14 mouse cellular contexts compared by ENCODE assay signal in the genomic region with DNA sequence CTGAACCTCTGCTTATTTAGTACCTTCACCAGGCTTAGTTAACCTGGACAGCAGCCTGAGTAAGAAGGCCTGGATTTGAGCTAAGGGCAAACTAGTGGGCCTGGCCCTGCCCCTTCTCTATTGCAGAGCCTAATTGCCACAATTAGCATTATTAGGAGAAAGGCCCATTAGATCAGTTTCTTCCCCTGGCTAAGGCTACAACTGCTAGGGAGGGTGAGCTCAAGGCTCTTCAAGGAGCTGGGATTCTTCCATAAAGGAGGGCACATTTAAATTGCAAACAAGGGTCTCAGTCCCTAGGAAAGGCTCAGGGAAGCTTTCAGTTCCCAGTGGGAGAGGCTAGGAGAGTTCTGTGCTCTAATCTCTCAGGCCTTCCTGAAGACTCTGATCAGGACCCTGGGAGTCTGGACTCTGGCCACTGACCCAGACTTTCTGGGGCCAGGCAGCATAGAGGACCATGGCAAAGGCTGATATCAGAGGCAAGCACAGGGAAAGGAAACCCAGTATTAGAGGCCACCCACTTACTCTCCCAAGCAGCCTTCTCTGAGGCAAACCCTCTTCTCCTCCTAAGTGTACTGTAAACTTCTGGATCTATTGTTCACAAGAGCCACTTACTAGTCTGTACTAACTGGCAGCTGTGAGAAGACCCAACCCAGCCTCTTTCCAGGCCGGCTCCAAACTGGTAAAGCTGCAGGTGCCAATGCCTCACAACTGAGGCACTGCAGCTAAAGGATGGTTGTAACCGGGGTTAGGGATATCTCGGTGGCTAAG.
DNase-seq lines count a peak whose midpoint lies in the region; ATAC-seq and TF ChIP-seq lines count a peak whose summit lies in the region.
"Had no signal": no experiment of that assay in that cellular context is flagged by ENCODE, and none has a peak within 500 bp of the region (broad histone marks: within the 10 kb centered on the region; RNA-seq: fewer than 3 reads in every experiment).

No protein-coding gene starts in this region.

- ATAC-seq in heart, embryonic 11.5 days (replicated peaks; ENCODE audit: insufficient number of reproducible peaks, low FRiP score, low TSS enrichment): no peak
- no peak for ATAC-seq in liver, embryonic 11.5 days (replicated peaks; ENCODE audit: low FRiP score)
- no peak for ATAC-seq in liver, embryonic 16.5 days (ENCODE audit: low read depth)

- H3K4me1 ChIP-seq in heart, embryonic 11.5 days (ENCODE audit: control insufficient read depth, insufficient read depth, low read length): peaks cover 71% of the 10 kb centered on the region
- H3K4me1 ChIP-seq in liver, embryonic 11.5 days (replicated peaks; ENCODE audit: control insufficient read depth, insufficient read depth, low read length): peaks cover 69% of the 10 kb centered on the region
- H3K4me1 ChIP-seq in liver, embryonic 16.5 days (ENCODE audit: control insufficient read depth, low read depth, low read length): peaks cover 36% of the 10 kb centered on the region

- intact Hi-C loops in heart, postnatal 14 days (cut with DNase I): no loop called here

- H3K9ac ChIP-seq in heart, embryonic 11.5 days (ENCODE audit: low read depth, low read length): no peak overlapping the region
- H3K9ac ChIP-seq in liver, embryonic 11.5 days (ENCODE audit: low read depth, low read length): 0 out of 2 replicates have a peak overlapping the region, but pooled peaks have one; percentile 23
- no peak overlapping the region for H3K9ac ChIP-seq in liver, embryonic 16.5 days (ENCODE audit: low read depth, low read length)
- H3K9ac ChIP-seq: embryonic facial prominence, embryonic 12.5 days; hindbrain, embryonic 12.5 days had no signal

- no peak overlapping the region for H3K4me3 ChIP-seq in heart, embryonic 11.5 days (ENCODE audit: low read depth, low read length)
- no peak overlapping the region for H3K4me3 ChIP-seq in liver, embryonic 11.5 days (ENCODE audit: low read depth, low read length)
- no peak overlapping the region for H3K4me3 ChIP-seq in liver, embryonic 16.5 days (ENCODE audit: low read depth, low read length)
- H3K4me3 ChIP-seq: embryonic facial prominence, embryonic 12.5 days; hindbrain, embryonic 12.5 days had no signal

- H3K9me3 ChIP-seq in heart, embryonic 11.5 days (replicated peaks; ENCODE audit: control insufficient read depth, low read length): no peaks in the 10 kb centered on the region
- no peaks in the 10 kb centered on the region for H3K9me3 ChIP-seq in liver, embryonic 11.5 days (ENCODE audit: control insufficient read depth, low read length)
- no peaks in the 10 kb centered on the region for H3K9me3 ChIP-seq in liver, embryonic 16.5 days (replicated peaks; ENCODE audit: control insufficient read depth, low read length)
- H3K9me3 ChIP-seq: embryonic facial prominence, embryonic 12.5 days; hindbrain, embryonic 12.5 days had no signal

- H3K27me3 ChIP-seq in heart, embryonic 11.5 days (ENCODE audit: control insufficient read depth, insufficient read depth, low read length): no peaks in the 10 kb centered on the region
- H3K27me3 ChIP-seq in liver, embryonic 11.5 days (replicated peaks; ENCODE audit: control insufficient read depth, insufficient read depth, low read length): no peaks in the 10 kb centered on the region
- H3K27me3 ChIP-seq in liver, embryonic 16.5 days (ENCODE audit: control insufficient read depth, insufficient read depth, low read depth, low read length): no peaks in the 10 kb centered on the region
- H3K27me3 ChIP-seq: embryonic facial prominence, embryonic 12.5 days; hindbrain, embryonic 12.5 days had no signal

- 40% methylated on average over 3 of the region's 3 CpGs for WGBS in heart, embryonic 11.5 days (ENCODE audit: insufficient replicate concordance)
- 70% methylated on average over 3 of the region's 3 CpGs for WGBS in liver, embryonic 11.5 days
- 54% methylated on average over 3 of the region's 3 CpGs for WGBS in liver, embryonic 16.5 days (ENCODE audit: insufficient replicate concordance)

- TF ChIP-seq CTCF in brain, embryonic 14.5 days (IDR thresholded peaks at IDR 0.05; ENCODE audit: borderline replicate concordance, extremely low read depth, insufficient read depth, insufficient read length): no peak

- no peak overlapping the region for H3K27ac ChIP-seq in heart, embryonic 11.5 days (ENCODE audit: low read depth, low read length)
- H3K27ac ChIP-seq in liver, embryonic 11.5 days (ENCODE audit: low read depth, low read length): 0 out of 2 replicates have a peak overlapping the region, but pooled peaks have one; percentile 21
- H3K27ac ChIP-seq in liver, embryonic 16.5 days (ENCODE audit: low read length): 0 out of 2 replicates have a peak overlapping the region, but pooled peaks have one; percentile 11
- H3K27ac ChIP-seq: embryonic facial prominence, embryonic 12.5 days; hindbrain, embryonic 12.5 days had no signal

- 0 out of 2 replicates have a peak, but pooled peaks cover 2% of the 10 kb centered on the region for H3K36me3 ChIP-seq in heart, embryonic 11.5 days (ENCODE audit: control insufficient read depth, insufficient read depth, low read length)
- peaks cover 2% of the 10 kb centered on the region for H3K36me3 ChIP-seq in liver, embryonic 11.5 days (ENCODE audit: control insufficient read depth, insufficient read depth, low read length)
- no peaks in the 10 kb centered on the region for H3K36me3 ChIP-seq in liver, embryonic 16.5 days (ENCODE audit: control insufficient read depth, insufficient read depth)
- H3K36me3 ChIP-seq: embryonic facial prominence, embryonic 12.5 days; hindbrain, embryonic 12.5 days had no signal

- DNase-seq in heart, postnatal 14 days: no peak
- DNase-seq in liver, embryonic 11.5 days (ENCODE audit: low spot score): no peak
- DNase-seq in liver: no peak
- DNase-seq in brain, embryonic 14.5 days (ENCODE audit: low read depth): peak; percentile 78
- DNase-seq in urinary bladder, postnatal 14 days (ENCODE audit: low spot score): no peak
- no peak for DNase-seq in ovary, postnatal 10 days (ENCODE audit: low spot score)
- DNase-seq: adrenal gland, postnatal 36 days; cerebellum, adult 8-10 months; left cerebral cortex, postnatal 4 days; thymus, postnatal 14 days had no signal

- no peak for TF ChIP-seq POLR2A in brain, embryonic 14.5 days (IDR thresholded peaks at IDR 0.05; ENCODE audit: borderline replicate concordance, extremely low read depth, insufficient read depth, insufficient read length, poor library complexity, severe bottlenecking)

- peak overlapping the region; percentile 6; the same call in 1 of the 2 replicates for H3K4me2 ChIP-seq in heart, embryonic 11.5 days
- peak overlapping the region; percentile 6; the same call in 1 of the 2 replicates for H3K4me2 ChIP-seq in liver, embryonic 11.5 days
- no peak overlapping the region for H3K4me2 ChIP-seq in liver, embryonic 16.5 days (ENCODE audit: low read depth, low read length)
- H3K4me2 ChIP-seq: embryonic facial prominence, embryonic 12.5 days; hindbrain, embryonic 12.5 days had no signal
